Mouse (Mus musculus) fat pad, adult 2 months (tissue): ENCODE measurements around the gene Zfp11.
"Not testable (repeated sequence)": the region's sequence is repeated elsewhere in the genome, so short reads cannot be mapped to it uniquely, and the experiment has no call there.

ENCODE experiments used
- DNase-seq: peaks from one replicate; pipeline ENCODE4 v3.0.0-alpha.2; 2011; ENCODE audit warnings: low read depth, low spot score; ENCODE audit errors: extremely low read depth

The Zfp11 gene

DNA sequence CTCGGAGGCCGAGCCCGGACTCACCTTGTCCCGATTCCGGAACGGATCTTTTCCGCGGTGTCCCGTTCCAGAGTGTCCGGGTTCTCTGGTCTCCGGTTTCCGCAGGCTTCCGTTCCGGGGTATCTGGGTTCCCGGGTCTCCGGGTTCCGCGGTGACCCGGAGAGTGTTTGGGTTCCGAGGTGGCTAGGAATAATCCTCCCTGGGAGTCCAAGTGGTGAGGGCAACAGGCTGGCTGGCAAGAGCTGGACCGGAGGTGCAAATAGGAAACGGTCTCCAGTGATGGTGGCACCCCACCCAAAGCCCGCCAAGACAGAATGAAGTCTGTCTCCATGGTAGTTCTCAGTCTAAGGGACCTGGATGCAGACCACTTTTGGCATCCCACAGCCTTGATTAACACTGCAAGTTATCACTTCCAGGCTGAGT lies at the start of gene Zfp11:
Zfp11 (minus strand) TSS at position 64 of the 423 bp plus-strand sequence.
- peak; percentile 4 for DNase-seq

DNA sequence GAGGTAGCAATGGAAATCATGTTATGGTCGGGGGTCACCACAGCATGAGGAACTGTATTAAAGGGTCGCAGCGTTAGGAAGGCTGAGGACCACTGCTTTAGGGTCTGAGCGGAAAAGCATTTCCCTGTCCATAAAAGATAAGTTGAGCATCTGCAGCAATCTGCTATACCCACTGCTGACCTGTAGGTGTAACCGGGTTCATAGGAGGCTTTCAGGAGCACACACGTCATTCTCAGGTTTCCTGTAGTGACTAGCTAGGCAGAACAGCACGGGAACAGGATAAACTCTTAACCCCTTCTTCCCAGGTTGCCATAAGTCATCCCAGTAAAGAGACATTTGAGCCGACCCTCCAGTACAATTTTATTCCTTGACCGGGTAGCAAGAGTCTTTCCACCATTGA lies 47.1 kb upstream of the Zfp11 start:
- DNase-seq, result no peak

DNA sequence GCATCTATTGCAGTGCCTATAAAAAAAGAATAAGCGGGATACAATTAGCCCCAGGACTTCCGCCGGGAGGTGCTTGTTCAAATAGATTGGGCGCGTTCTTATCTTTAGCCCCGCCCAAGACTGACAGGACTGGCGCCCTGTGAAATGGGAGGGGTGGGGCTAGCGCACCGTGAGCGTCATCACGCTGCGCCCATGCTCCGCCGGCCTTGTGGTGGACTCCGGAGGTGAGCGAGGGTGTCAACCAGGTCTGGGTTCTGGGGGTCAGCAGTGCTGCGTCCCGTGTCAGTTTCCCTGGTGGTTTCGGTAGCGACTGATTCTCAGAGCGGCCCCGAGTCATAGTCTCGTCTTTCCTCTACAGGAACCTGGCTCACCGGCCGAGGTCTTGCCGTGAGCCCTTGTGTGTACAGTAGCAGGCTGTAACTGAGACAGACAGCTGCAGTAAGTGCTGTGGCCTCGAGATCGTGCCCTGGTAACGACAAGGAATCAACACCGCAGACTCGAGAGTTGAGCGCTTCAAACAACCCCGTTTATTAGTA lies 45.5 kb upstream of the Zfp11 start, which contains the start of gene Mrps17:
Mrps17 (plus strand) TSS at position 172 of the 536 bp plus-strand sequence.
- peak; percentile 37 for DNase-seq

DNA sequence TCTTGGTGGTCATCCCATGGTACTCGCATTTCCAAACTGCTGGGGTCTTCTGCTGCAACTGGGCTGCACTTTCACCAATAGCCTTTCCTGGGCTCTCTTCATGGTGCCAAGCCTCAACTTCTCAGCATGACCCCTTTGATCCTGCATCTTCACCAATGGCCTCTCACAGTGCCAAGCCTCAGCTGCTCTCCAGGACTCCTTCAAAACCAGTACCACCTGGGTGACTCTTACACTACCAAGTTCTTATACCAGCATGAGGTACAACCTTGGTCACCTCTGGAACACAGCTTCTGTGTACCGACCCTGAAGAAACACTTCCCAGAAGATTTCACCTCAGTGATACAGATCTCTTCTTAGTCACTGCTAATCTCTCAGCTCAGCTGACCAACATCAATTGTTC lies 38.5 kb upstream of the Zfp11 start, which contains the start of gene Sept14:
Sept14 (minus strand) TSS at position 101 of the 400 bp plus-strand sequence.
- DNase-seq, result no peak

DNA sequence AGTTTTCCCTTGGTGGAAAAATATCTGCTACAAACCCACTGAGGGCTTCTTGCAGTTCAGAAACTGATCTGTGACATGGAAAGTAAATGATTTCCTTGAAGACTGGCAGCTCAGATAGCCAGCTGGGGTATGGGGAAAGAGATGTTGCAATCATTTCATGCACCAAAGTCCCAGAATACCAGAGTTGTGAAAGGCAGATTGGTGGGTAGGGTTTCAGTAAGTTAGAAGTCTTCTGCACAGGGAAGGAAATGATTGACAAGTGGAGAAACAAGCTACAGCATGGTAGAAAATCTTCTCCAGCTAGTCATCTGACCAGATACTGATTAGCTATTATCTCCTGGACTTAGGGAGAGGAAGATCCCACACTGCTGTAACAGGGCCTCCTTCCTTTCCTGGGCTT lies 33.5 kb upstream of the Zfp11 start:
- DNase-seq, result no peak

DNA sequence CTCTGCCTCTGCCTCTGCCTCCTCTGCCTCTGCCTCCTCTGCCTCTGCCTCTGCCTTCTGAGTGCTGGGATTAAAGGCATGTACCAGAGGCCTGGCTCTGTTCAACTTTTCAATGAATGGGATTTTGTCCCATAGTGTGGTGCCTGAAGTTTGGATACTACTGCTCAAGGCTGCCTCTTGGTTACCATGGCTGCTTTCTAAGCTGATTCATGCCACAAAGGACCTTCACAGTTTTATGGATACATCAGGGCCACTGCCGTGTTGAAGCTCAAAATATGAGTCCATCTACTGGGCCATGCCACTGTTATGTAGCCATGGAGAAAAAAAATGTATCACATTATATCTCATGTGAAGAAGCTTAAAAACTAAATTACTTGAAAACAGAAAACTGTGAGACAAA lies 31.8 kb upstream of the Zfp11 start:
- DNase-seq, result no peak

DNA sequence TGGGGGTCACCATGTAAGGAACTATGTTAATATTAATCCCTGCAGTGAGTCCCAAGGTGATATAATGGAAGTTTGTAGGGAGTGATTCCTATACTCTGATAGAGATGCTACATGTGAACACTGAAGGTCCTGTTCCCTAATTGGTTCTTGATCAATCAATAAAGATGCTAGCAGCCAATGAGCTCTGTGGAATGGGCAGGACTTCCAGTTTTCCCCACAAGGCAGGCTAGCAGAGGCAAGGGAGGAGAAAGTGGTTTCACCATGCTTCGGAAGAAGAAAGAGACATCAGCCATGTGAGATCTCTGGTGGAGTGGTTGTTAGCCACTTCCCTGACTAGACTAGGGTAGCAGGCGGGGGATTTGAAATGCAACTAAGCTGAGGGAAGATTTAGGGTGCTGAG lies 30.6 kb upstream of the Zfp11 start:
- DNase-seq, result no peak

DNA sequence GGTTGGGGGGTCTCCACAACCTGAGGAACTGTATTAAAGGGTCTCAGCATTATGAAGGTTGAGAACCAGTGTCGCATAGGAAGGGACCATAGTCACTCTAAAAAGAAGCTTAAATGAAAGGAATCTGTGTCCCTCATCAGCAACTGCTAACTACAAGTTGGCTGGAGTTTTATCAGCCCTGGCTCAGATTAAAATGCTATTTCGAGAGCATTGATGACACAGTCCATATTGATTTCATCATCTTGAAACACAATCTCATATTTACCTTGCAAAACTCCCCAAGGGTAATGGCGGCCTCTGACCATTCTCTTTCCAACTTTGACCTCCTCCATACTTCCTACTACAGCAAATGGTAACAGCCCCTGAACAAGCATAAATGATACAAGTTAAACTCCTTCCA lies 20.6 kb upstream of the Zfp11 start:
- no peak for DNase-seq

DNA sequence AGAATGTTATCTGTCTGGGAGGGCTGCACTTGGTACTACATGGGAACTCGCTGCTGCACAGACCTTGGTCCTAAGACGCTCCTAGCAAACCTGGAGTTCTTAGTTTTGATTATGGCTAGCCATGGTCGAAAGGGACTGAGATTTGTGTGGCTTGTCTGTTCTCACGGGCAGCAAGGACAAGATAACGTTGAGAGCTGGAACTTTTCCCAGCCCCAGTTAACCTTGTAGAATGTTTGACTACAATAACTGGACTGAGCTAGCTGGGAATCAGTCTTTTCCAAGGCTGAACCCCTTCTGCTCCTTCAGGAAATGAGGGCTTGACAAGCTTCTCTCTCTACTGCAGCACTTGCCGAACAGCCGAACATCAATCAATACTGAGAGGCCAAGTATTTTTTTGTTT lies 17.7 kb upstream of the Zfp11 start:
- no peak for DNase-seq

DNA sequence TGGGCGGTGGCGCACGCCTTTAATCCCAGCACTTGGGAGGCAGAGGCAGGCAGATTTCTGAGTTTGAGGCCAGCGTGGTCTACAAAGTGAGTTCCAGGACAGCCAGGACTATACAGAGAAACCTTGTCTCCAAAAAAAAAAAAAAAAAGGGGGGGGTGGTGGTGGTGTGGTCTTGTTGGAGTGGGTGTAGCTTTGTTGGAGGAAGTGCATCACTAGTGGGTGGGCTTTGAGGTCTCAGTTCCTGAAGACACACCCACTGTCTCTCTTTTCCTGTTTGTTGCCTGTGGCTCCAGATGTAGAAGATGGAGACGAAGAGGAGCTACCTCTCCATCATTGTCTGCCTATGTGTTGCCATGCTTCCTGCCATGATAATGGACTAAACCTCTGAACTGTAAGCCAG lies 15.2 kb upstream of the Zfp11 start:
- DNase-seq, result not testable (repeated sequence)

DNA sequence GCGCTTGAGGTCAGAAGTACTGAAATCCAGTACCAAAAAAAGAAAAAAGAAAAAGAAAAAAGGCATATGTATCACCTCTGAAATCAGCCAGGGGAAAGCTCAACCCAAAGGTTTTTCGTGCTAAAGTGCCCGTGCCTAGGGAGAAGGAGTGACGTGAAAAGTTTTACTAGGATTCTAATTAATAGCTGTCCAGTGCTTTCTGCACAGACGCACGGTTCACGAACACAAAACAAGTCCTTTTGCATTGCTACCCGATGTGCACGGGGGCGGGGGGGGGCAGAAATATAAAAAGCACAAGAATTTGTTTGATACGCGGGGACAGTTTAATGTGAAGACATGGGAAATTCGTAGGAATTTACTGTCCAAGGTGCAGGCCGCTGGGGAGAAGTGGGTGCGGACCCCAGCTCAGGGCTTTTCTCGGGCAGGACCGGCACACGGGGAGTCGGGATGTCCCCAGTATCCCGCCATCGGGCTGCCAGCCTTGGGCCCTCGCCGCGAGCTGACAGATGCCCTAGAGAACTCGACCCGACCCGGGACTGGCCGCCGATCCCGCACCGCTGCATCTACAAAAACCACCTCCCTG lies 355 bp downstream of the Zfp11 start:
- DNase-seq, result no peak

DNA sequence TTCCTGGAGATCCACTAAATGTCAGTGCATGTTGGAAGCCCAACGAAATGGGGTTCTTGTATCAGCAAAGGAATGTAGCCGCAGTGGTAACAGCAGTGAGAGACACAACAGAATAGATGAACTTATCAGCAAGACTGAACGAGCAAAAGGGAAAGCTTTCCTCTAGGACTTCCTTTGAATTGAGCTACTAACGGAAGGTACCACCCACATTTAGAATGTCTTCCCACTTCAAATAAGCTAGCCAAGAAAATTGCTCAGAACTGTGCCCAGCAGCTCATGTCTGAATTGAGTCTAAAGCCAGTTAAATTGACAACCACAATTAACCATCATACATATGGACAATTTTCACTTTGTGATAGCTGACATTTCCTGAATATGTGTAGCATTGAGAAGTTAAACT lies 2.0 kb downstream of the Zfp11 start:
- no peak for DNase-seq

DNA sequence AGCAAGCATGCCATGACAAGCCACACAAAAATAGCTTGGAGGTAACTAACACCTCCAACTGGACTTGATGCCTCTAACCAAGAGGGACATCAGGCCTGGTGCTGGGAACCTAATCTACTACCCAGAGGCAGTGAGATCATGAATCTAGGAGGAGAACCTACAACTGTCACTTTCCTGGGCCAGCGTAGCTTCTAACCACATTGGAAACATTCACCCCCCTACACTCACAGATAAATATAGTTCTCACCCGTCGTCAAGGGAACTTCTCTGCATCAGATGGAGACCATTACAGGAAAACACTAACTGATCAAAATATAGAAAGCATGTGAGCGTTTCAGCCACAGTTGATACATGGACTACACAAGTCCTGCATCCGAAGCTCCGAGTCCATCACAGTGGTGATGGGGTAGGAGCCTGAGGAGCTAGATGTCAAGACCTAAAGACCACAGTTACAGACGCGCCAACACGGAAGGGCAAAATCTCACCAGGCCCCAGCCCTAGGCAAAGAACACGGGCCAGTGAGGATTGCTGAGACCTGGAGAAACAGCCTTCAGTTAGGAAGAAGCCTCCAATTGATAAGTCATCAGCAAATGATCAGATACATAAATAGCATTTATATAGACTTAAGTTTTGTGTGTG lies 3.5 kb downstream of the Zfp11 start:
- DNase-seq, result no peak

DNA sequence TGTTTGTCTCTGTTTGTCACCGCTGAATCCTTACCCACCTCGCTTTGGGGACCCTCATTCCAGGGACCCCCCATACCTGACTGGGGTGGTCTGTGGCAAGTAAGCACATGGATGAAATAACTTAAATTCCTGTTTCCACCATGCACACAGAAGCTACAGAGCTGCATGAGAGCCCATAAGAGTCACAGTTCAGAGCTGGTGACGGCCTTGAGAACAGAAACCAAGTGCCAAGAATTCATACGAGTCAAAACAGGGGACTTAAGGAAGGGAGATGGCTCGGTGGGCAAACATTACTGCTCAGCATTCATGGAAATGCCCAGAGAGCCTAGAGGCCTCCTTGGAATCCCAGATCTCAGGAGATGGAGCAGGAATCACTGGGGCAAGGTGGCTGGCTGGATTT lies 5.8 kb downstream of the Zfp11 start:
- no peak for DNase-seq

DNA sequence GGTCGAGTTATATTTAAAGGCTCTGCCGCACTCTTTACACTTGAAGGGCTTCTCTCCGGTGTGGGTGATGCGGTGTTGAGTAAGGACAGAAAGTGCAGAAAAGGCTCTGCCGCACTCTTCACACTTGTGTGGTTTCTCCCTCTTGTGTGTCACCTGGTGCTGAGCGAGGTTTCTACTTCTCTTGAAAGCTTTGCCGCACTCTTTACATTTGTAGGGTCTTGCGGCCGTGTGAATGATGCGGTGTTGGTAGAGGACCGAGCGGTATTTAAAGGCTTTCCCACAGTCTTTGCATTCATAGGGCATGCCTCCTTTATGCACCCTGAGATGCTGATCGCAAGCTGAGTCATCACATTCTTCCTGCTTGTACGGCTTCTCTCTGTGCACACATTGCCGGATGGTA lies 12.0 kb downstream of the Zfp11 start:
- DNase-seq, result no peak

DNA sequence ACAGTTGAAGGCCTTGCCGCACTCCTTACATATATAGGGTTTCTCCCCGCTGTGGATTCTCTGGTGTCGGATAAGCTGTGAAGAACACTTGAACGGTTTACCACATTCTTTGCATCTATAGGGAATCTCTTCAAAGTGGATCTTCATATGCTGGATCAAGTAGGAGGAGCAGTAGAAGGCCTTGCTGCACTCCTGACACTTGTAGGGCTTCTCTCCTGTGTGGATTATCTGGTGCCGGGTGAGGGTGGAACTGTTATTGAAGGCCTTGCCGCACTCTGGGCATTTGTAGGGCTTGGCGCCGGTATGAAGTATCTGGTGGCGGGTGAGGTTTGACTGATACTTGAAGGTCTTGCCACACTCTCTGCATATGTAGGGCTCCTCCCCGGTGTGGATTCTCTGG lies 12.9 kb downstream of the Zfp11 start:
- no peak for DNase-seq

DNA sequence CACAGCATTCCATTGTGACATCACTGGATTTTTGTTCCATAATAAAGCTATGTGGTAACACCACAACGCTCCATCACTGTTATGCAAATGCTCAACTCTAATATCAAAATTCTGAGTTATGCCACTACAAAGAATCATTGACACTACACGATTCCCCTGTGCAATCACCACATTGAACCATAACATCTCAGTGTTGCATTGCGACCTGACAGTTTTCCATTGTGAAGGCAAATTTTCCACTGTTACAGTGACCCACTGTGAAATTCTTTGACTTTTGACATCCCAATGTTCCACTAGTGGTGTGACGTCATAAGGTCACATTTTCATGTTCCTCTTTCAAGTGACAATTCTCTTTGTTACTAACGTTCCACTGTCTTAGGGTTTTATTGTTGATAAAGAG lies 19.0 kb downstream of the Zfp11 start:
- no peak for DNase-seq

DNA sequence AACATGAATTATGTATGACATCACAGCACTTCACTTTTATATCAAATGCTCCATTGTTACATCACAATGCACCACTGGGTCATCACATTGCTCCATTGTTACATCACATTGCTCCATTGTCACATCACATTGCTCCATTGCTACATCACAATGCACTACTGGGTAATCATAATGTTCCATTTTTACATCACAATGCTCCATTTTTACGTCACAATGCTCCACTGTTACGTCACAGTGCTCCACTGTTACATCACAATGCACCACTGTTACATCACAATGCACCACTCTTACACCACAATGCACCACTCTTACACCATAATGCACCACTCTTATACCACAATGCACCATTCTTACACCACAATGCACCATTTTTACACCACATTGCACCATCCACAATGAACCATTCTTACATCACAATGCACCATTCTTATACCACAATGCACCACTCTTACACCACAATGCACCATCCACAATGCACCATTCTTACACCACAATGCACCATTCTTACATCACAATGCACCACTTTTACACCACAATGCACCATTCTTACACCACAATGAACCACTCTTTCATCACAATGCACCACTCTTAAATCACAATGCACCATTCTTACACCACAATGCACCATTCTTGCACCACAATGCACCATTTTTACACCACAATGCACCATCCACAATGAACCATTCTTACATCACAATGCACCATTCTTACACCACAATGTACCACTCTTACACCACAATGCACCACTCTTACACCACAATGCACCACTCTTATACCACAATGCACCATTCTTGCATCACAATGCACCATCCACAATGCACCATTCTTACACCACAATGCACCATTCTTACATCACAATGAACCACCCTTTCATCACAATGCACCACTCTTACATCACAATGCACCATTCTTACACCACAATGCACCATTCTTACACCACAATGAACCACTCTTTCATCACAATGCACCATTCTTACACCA lies 37.3 kb downstream of the Zfp11 start:
- not testable (repeated sequence) for DNase-seq

DNA sequence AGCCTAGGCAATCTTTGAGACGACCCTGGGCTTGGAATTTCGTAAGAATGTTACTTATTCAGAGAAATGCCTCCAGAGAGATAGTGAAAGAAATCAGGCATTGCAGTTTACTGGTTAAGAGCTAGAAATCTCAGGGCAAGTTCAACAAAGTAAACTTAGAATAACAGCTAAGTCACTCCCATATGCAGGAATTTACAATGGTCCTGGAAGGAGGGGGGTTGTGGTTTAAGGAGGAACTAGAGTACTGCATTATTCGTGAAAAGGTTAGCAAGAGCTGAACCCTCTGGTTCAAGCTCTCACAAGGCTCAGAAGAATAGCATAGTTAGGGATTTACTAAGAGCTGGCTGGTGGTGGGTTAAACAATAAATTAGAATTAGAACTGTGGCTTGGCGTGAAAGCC lies 43.3 kb downstream of the Zfp11 start:
- DNase-seq, result not testable (repeated sequence)

DNA sequence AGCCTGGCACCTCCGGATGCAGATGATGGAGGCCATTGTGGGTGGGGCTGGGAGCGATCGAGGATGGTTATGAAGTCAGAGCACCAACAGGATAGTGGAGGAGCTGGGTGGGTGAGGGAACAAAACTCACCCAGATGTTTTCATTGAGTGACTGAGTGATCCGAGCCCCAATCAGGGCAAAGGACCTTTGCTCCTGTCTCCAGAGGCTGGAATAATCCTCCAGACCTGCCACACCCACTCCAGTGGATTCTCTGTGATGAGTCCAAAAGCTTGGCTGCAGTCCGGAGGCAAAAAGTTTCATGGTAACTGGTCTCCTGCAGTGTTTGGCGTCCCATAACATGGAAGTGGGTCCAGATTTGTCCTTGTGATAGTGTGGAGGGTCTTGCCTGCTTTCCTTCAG lies 43.8 kb downstream of the Zfp11 start:
- DNase-seq, result no peak

DNA sequence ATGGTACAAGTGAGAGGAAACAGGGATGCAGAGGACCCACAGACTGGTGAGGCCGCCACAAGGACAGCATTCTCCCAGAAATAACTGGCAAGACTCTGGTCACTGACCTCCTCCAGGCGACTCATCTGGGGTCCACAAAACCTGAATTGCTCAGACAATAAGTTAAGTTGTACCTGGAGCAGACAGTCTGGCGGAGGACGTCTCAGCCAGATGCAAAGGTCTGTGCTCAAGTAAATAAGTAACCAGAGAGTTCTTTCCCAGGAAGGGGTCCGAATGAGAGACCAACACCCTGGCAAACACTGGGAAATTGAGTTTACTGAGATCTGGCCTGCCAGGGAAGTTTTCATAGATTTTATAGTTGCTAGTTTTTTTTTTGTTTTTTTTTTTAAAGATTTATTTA lies 48.5 kb downstream of the Zfp11 start:
- DNase-seq, result no peak
